Mouse (Mus musculus) limb, embryonic 10.5 days (tissue): ENCODE data around the gene Ccr1l1. TPM values are rescaled to one million over a fixed set of nuclear protein-coding genes. Genes with fewer than 3 reads are reported as not detected.

Experiments used
- DNase-seq: peaks from one replicate; pipeline ENCODE4 v3.0.0-alpha.2; 2017; ENCODE audit warnings: low spot score
- H3K27ac ChIP-seq: fragments of 300-500 bp; sonication (generic); 2 replicates; pipeline ENCODE4 v1.5.1; 2016; ENCODE audit warnings: mild to moderate bottlenecking
- H3K27me3 ChIP-seq: fragments of 300-500 bp; sonication (generic); 2 replicates; pipeline ENCODE4 v1.6.1; 2016; ENCODE audit warnings: low read depth, mild to moderate bottlenecking; ENCODE audit not compliant: poor library complexity, severe bottlenecking
- H3K36me3 ChIP-seq: fragments of 300-500 bp; sonication (generic); 2 replicates; pipeline ENCODE4 v1.6.1; 2016; ENCODE audit warnings: mild to moderate bottlenecking, moderate library complexity
- H3K4me1 ChIP-seq: fragments of 300-500 bp; sonication (generic); 2 replicates; pipeline ENCODE4 v1.6.1; 2016
- H3K4me3 ChIP-seq: fragments of 300-500 bp; sonication (generic); 2 replicates; pipeline ENCODE4 v1.5.1; 2016; ENCODE audit warnings: mild to moderate bottlenecking, moderate library complexity
- H3K9me3 ChIP-seq: fragments of 300-500 bp; sonication (generic); replicated peaks from 2 replicates; pipeline ENCODE4 v1.6.1; 2016; ENCODE audit warnings: mild to moderate bottlenecking
- WGBS: fragments of 180-500 bp; shearing (Covaris S2); methylation state at CpG from one replicate; pipeline ENCODE4 v1.1.7; 2016; 5-methylcytosine and 5-hydroxymethylcytosine counted together
- polyA plus RNA-seq: library from polyadenylated mRNA; unstranded; fragments of >200 nt; fragmentation: Nextera tagmentation; extraction: Ambion mirVana; gene quantifications from 2 replicates; pipeline ENCODE4 v1.2.1, GENCODE M21; 2016

The Ccr1l1 gene
- not detected in 2 replicates for polyA plus RNA-seq

GRCm38 (mm10) chr9:123978308-123978707 lies at the start of gene Ccr1l1:
Ccr1l1 (minus strand) TSS chr9:123978408.
- WGBS: 79% methylated on average over 1 of the region's 1 CpGs
- no peak within 1 kb of the TSS for H3K27ac ChIP-seq
- H3K36me3 ChIP-seq: no peaks in the 10 kb centered on the region
- DNase-seq: no peak
- H3K9me3 ChIP-seq: no peaks in the 10 kb centered on the region
- no peaks in the 10 kb centered on the region for H3K4me1 ChIP-seq
- no peaks in the 10 kb centered on the region for H3K27me3 ChIP-seq
- no peak within 1 kb of the TSS for H3K4me3 ChIP-seq

- WGBS: 94% methylated on average over 1 of the region's 1 CpGs
- Histone ChIP-seq H3K4me1 (no peaks in the 10 kb centered on the region), H3K36me3 (no peaks in the 10 kb centered on the region), H3K27ac (no peak within 1 kb of the TSS), H3K4me3 (no peak within 1 kb of the TSS), H3K27me3 (no peaks in the 10 kb centered on the region), H3K9me3 (no peaks in the 10 kb centered on the region)
- no peak for DNase-seq
Measured at GRCm38 (mm10) chr9:124021672-124022071, 43.5 kb upstream of the Ccr1l1 start, which contains the start of gene Ccr3. Ccr3 (plus strand) TSS chr9:124021972.

- H3K27ac ChIP-seq: no peak overlapping the region
- H3K4me1 ChIP-seq: no peaks in the 10 kb centered on the region
- H3K36me3 ChIP-seq: no peaks in the 10 kb centered on the region
- DNase-seq: no peak
- no peaks in the 10 kb centered on the region for H3K9me3 ChIP-seq
- 93% methylated on average over 3 of the region's 3 CpGs for WGBS
- H3K4me3 ChIP-seq: no peak overlapping the region
- no peaks in the 10 kb centered on the region for H3K27me3 ChIP-seq
Measured at GRCm38 (mm10) chr9:124019887-124020286, 41.7 kb upstream of the Ccr1l1 start.

- Histone ChIP-seq H3K27me3 (no peaks in the 10 kb centered on the region), H3K36me3 (no peaks in the 10 kb centered on the region), H3K4me1 (no peaks in the 10 kb centered on the region), H3K4me3 (no peak overlapping the region), H3K9me3 (no peaks in the 10 kb centered on the region), H3K27ac (no peak overlapping the region)
- DNase-seq: no peak
- 72% methylated on average over 2 of the region's 2 CpGs for WGBS
Measured at GRCm38 (mm10) chr9:124016048-124016447, 37.8 kb upstream of the Ccr1l1 start.

- Histone ChIP-seq H3K27me3 (no peaks in the 10 kb centered on the region), H3K4me3 (no peak overlapping the region), H3K9me3 (no peaks in the 10 kb centered on the region), H3K36me3 (no peaks in the 10 kb centered on the region), H3K4me1 (no peaks in the 10 kb centered on the region), H3K27ac (no peak overlapping the region)
- no peak for DNase-seq
- WGBS: 86% methylated on average over 2 of the region's 2 CpGs
Measured at GRCm38 (mm10) chr9:124014985-124015652, 36.9 kb upstream of the Ccr1l1 start.

- Histone ChIP-seq H3K36me3 (no peaks in the 10 kb centered on the region), H3K27ac (no peak overlapping the region), H3K27me3 (no peaks in the 10 kb centered on the region), H3K4me1 (no peaks in the 10 kb centered on the region), H3K4me3 (no peak overlapping the region), H3K9me3 (no peaks in the 10 kb centered on the region)
- no peak for DNase-seq
- 91% methylated on average over 3 of the region's 3 CpGs for WGBS
Measured at GRCm38 (mm10) chr9:124013270-124013669, 35.1 kb upstream of the Ccr1l1 start.

- no peaks in the 10 kb centered on the region for H3K4me1 ChIP-seq
- H3K27me3 ChIP-seq: no peaks in the 10 kb centered on the region
- no peak overlapping the region for H3K27ac ChIP-seq
- 87% methylated on average over 2 of the region's 2 CpGs for WGBS
- no peak for DNase-seq
- no peaks in the 10 kb centered on the region for H3K9me3 ChIP-seq
- H3K4me3 ChIP-seq: no peak overlapping the region
- no peaks in the 10 kb centered on the region for H3K36me3 ChIP-seq
Measured at GRCm38 (mm10) chr9:124012691-124013090, 34.5 kb upstream of the Ccr1l1 start.

GRCm38 (mm10) chr9:123999784-124000183 lies 21.6 kb upstream of the Ccr1l1 start:
- no peaks in the 10 kb centered on the region for H3K9me3 ChIP-seq
- H3K36me3 ChIP-seq: no peaks in the 10 kb centered on the region
- WGBS: 93% methylated on average over 2 of the region's 2 CpGs
- no peaks in the 10 kb centered on the region for H3K4me1 ChIP-seq
- DNase-seq: no peak
- H3K27me3 ChIP-seq: no peaks in the 10 kb centered on the region
- H3K4me3 ChIP-seq: no peak overlapping the region
- no peak overlapping the region for H3K27ac ChIP-seq

- no peaks in the 10 kb centered on the region for H3K4me1 ChIP-seq
- DNase-seq: no peak
- H3K27ac ChIP-seq: no peak overlapping the region
- no peaks in the 10 kb centered on the region for H3K27me3 ChIP-seq
- no peaks in the 10 kb centered on the region for H3K9me3 ChIP-seq
- no peaks in the 10 kb centered on the region for H3K36me3 ChIP-seq
- no peak overlapping the region for H3K4me3 ChIP-seq
- WGBS: 78% methylated on average over 3 of the region's 3 CpGs
Measured at GRCm38 (mm10) chr9:123997719-123998118, 19.5 kb upstream of the Ccr1l1 start.

GRCm38 (mm10) chr9:123991312-123991906 lies 13.2 kb upstream of the Ccr1l1 start:
- H3K4me3 ChIP-seq: no peak overlapping the region
- DNase-seq: no peak
- 67% methylated on average over 1 of the region's 1 CpGs for WGBS
- H3K9me3 ChIP-seq: no peaks in the 10 kb centered on the region
- H3K27me3 ChIP-seq: no peaks in the 10 kb centered on the region
- H3K4me1 ChIP-seq: no peaks in the 10 kb centered on the region
- no peak overlapping the region for H3K27ac ChIP-seq
- H3K36me3 ChIP-seq: no peaks in the 10 kb centered on the region

GRCm38 (mm10) chr9:123989671-123990070 lies 11.5 kb upstream of the Ccr1l1 start:
- DNase-seq: no peak
- 83% methylated on average over 3 of the region's 3 CpGs for WGBS

GRCm38 (mm10) chr9:123986217-123986616 lies 8.0 kb upstream of the Ccr1l1 start:
- 93% methylated on average over 2 of the region's 2 CpGs for WGBS

More at GRCm38 (mm10) chr9:123989671-123990070, 11.5 kb upstream of the Ccr1l1 start:
- Histone ChIP-seq H3K9me3 (no peaks in the 10 kb centered on the region), H3K4me1 (no peaks in the 10 kb centered on the region), H3K4me3 (no peak overlapping the region), H3K27me3 (no peaks in the 10 kb centered on the region), H3K36me3 (no peaks in the 10 kb centered on the region), H3K27ac (no peak overlapping the region)

GRCm38 (mm10) chr9:123984943-123985342 lies 6.7 kb upstream of the Ccr1l1 start:
- H3K4me3 ChIP-seq: no peak overlapping the region
- H3K36me3 ChIP-seq: no peaks in the 10 kb centered on the region
- no peaks in the 10 kb centered on the region for H3K27me3 ChIP-seq
- H3K4me1 ChIP-seq: no peaks in the 10 kb centered on the region
- no peak for DNase-seq
- no peak overlapping the region for H3K27ac ChIP-seq
- no peaks in the 10 kb centered on the region for H3K9me3 ChIP-seq

More at GRCm38 (mm10) chr9:123986217-123986616, 8.0 kb upstream of the Ccr1l1 start:
- no peak overlapping the region for H3K27ac ChIP-seq
- no peaks in the 10 kb centered on the region for H3K4me1 ChIP-seq
- no peak overlapping the region for H3K4me3 ChIP-seq
- H3K9me3 ChIP-seq: no peaks in the 10 kb centered on the region
- DNase-seq: no peak
- no peaks in the 10 kb centered on the region for H3K36me3 ChIP-seq
- no peaks in the 10 kb centered on the region for H3K27me3 ChIP-seq
